Mouse (Mus musculus) cortical plate, adult 2 months (tissue): ENCODE results near the gene Uox. TPM values are rescaled to one million over a fixed set of nuclear protein-coding genes. Genes with fewer than 3 reads are reported as not detected.

Experiments used
- H3K27ac ChIP-seq: fragments of 200-500 bp; 2 replicates; pipeline ENCODE4 v1.5.1; 2012; ENCODE audit warnings: low read length, control low read depth, inconsistent platforms; ENCODE audit not compliant: insufficient read depth
- H3K4me1 ChIP-seq: fragments of 200-500 bp; 2 replicates; pipeline ENCODE4 v1.6.1; 2011; ENCODE audit warnings: low read length; ENCODE audit not compliant: control insufficient read depth, insufficient read depth
- H3K4me3 ChIP-seq: fragments of 200-500 bp; 2 replicates; pipeline ENCODE4 v1.5.1; 2011; ENCODE audit warnings: mild to moderate bottlenecking, low read length, control low read depth; ENCODE audit not compliant: insufficient read depth
- CTCF ChIP-seq: fragments of 200-500 bp; IDR thresholded peaks from 2 replicates; pipeline ENCODE4 v1.5.1; 2011; ENCODE audit warnings: mild to moderate bottlenecking, control low read depth, low read length; ENCODE audit not compliant: insufficient read depth; ENCODE audit errors: extremely low read depth
- POLR2A ChIP-seq: fragments of 200-500 bp; IDR thresholded peaks from 2 replicates; pipeline ENCODE4 v1.6.1; 2011; ENCODE audit warnings: mild to moderate bottlenecking, low read length, control low read depth; ENCODE audit not compliant: insufficient read depth; ENCODE audit errors: extremely low read depth
- polyA plus RNA-seq: library from polyadenylated mRNA; depleted of rRNA; stranded (reverse); fragments of >200 nt; gene quantifications from 2 replicates; pipeline ENCODE4 v1.2.3, GENCODE M21; 2012

The Uox gene
- polyA plus RNA-seq, 1 experiment: 0.75 TPM

DNA sequence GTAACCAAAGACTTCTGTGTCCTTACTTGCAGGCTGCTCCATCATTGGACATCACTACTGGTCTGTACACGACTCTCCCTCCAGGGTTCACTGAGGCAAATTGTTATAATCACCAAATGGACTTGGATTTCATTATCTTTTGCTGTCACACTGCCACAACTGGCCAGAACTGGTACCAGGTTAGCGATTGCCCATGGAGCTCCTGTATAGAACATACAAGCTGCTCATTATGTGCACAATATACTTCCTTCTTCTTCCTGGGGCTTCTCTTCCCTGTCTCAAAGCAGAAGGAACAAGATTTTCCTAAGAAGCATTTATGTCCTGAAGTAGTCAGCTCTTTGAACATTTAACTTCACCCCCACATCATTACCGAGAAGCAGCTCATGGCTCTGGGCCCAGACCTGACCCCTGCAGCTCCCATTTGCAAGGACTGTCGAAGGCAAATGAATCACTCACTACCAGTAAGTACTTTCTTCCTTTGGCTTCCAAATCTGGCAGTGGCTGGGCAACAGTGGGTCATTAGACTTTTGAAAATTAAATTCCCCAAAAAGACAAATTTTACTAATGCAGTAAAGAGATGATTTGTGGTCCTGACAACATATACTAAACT lies 71.7 kb downstream of the Uox start:
- no peak overlapping the region for H3K4me3 ChIP-seq
- TF ChIP-seq CTCF: no peak
- TF ChIP-seq POLR2A: no peak
- no peaks in the 10 kb centered on the region for H3K4me1 ChIP-seq
- H3K27ac ChIP-seq: no peak overlapping the region

DNA sequence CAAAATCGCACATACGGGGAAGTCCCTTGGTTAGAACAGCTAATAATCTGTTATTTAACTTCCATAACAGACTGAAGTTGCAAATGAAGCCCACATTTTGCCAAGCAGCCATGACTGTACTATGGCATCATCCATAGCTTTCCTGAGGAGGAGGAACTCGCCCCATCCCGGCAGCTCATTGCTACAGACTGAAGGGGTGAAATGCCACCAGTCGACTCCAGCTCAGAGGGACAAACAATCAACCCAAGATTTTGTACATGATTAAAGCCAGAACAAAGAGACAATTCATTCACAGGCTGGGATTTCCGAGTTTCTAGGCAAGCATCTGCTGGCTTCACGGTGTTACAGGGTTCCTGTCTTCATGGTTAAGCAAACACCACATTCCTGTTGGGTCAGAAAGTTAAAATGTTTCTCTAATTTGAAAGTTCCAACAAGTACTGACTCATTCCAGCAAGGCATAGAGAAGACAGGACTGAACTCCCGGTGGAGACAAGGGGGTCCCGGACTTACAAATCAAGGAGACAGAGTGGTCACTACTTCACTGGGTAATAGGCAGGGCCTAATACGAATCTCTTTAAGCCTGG lies 79.2 kb downstream of the Uox start:
- Histone ChIP-seq H3K4me1 (no peaks in the 10 kb centered on the region), H3K4me3 (no peak overlapping the region), H3K27ac (no peak overlapping the region)
- no peak for TF ChIP-seq POLR2A

DNA sequence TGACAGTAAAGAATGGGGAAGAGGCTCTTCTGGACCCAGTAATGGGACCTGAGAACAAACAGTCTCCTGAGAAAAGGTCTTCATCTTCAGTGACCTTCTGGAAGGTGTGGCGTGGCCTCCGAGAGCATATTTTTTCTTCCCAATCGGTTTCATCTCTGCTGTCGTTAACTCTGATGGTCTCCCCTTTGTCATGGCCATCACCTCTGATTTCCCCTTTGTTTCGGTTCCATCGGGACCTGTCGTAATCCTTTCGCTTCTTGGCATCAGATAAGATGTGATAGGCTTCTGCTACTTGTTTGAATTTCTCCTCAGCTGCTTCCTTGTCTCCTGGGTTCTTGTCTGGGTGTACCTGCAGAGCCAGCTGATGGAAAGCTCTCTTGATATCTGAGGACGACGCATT lies 80.5 kb downstream of the Uox start:
- no peaks in the 10 kb centered on the region for H3K4me1 ChIP-seq
- no peak overlapping the region for H3K27ac ChIP-seq
- H3K4me3 ChIP-seq: no peak overlapping the region
- TF ChIP-seq CTCF: no peak
- TF ChIP-seq POLR2A: no peak

DNA sequence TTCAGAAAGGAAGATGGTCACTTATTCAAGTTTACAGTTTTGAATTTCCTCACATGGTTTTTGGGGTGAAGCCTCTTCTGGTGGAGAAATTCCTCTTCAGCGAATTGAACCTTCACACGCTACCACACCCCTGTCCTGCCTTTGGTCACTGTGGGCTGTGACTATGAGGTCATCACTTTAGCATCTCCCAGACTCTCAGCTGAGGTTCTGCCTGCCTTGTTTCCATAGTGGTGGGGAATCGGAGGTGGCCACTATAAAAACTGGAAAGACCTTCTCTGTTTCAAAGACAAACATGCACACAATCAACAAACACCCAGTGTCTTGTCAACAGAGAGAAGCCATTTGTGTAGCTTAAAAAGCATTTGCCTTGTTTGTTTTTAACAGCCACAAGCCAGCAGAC lies 81.0 kb downstream of the Uox start, which contains the start of gene 4930503B20Rik:
TSS of gene 4930503B20Rik (minus strand) at position 101 of the 400 bp plus-strand sequence.
- TF ChIP-seq POLR2A (no peak), CTCF (no peak)
- no peak within 1 kb of the TSS for H3K4me3 ChIP-seq
- H3K4me1 ChIP-seq: no peaks in the 10 kb centered on the region
- H3K27ac ChIP-seq: no peak within 1 kb of the TSS

DNA sequence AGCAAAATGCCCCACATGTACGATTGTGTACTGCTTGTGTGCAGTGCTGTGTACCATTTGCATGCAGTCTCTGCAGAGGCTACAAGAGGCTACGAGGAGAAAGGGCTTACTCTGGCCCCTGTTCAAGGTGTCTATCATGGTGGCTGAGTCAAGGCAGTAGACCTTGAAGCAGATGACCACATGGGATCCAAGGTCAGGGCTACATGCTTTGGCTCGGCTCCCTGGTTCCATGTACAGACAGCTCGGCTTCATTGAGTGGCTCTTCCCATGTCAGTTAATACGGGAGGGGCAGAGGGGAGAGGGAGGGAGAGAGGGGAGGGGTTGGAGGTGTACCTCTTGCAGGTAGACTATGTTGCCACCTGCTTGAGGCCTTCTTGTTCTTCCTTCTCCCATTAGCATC lies 82.2 kb downstream of the Uox start:
- H3K27ac ChIP-seq: no peak overlapping the region
- TF ChIP-seq CTCF (no peak), POLR2A (no peak)
- H3K4me1 ChIP-seq: no peaks in the 10 kb centered on the region; the same call in 1 of the 2 replicates
- no peak overlapping the region for H3K4me3 ChIP-seq

DNA sequence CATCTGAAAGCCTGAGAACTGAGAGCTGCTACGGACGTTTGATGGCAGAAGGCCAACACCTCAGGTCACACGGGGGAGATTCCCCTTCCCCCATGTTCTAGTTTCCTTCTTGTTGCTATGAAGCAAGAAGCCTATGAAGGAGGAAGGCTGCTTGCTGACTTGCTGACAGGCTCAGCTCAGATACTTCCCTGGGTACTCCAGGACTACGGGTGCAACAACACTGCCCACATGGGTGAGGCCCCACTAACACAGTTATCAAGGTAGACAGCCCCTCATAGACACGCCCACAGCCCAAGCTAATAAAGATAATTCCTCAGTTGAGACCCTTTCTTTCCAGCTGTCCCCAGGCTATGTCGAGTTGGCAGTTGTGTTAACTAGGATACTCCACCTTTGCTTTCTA lies 83.5 kb downstream of the Uox start:
- Histone ChIP-seq H3K4me1 (no peaks in the 10 kb centered on the region; the same call in 1 of the 2 replicates), H3K27ac (no peak overlapping the region), H3K4me3 (no peak overlapping the region)
- TF ChIP-seq POLR2A (no peak), CTCF (no peak)

DNA sequence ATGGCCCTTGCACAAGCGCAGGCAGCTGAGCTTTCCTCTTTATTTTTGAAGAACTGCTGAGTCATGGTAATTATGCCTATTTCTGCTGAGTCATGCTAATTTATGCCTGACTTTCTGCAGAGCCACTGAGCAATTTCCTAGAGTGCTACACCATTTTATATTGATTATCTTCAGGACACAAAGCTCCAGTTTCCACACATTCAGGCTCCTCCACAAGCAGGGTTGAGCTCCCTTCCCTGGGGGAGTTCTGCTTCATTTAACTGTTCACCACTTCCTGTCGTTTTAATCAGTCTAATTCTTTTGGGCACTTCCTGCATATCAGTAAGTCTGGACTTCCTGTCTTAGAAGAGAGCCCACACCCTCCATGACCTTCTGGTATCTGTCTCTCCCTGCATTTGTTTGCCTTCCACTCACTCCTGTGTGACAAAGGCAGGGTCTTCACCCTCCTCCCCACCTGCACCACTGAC lies 84.9 kb downstream of the Uox start:
- no peak overlapping the region for H3K27ac ChIP-seq
- TF ChIP-seq CTCF (no peak), POLR2A (no peak)
- H3K4me3 ChIP-seq: no peak overlapping the region
- H3K4me1 ChIP-seq: no peaks in the 10 kb centered on the region; the same call in 1 of the 2 replicates

DNA sequence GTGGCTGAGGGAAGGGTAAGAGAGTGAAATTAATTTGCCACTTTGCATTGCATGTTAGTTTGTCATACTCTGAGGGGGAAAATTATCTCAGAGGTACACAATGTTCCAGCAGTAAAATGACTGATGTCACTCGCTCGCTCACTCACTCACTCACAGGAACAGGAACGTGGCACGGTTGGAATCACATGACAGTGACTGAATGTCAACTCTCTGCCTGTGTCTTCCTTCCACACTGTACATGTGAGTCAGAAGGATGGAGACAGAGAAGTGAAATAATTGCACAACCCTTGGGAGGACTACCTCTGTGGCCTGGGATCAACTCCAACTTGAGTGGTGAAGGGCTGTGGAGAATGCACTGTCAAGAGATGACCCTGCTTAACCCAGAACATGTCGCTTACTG lies 87.2 kb downstream of the Uox start:
- H3K4me1 ChIP-seq: no peaks in the 10 kb centered on the region; the same call in 1 of the 2 replicates
- H3K4me3 ChIP-seq: no peak overlapping the region
- TF ChIP-seq POLR2A (no peak), CTCF (no peak)
- H3K27ac ChIP-seq: no peak overlapping the region

DNA sequence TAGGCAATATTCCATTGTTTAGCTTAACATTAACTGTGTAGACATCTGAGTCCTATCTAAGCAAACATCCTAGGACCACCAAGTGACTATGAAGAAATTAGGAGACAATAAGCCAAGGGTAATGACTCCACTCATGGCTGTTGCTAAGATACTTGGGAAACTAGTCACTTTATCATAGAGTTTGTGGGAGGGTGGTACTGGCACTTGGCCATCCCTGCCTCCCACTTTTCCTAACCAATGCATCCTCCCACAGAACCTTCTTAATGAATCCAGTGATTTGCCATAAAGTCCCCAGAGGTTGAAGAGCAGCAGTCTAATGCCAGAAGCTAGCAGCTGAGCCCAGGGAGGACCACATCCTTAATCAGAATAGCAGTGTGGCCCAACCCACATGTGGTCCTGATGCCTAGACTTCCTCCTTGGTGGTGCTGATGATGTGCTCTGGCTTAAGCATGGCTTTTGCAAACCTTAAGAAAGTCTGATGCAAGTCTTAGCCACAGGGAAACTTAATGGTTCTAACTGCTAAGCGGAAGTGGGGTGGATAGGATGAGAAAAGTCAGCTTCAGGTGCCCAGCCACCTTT lies 87.9 kb downstream of the Uox start:
- no peak overlapping the region for H3K27ac ChIP-seq
- H3K4me3 ChIP-seq: no peak overlapping the region
- TF ChIP-seq CTCF (no peak), POLR2A (no peak)
- no peaks in the 10 kb centered on the region; the same call in 1 of the 2 replicates for H3K4me1 ChIP-seq

DNA sequence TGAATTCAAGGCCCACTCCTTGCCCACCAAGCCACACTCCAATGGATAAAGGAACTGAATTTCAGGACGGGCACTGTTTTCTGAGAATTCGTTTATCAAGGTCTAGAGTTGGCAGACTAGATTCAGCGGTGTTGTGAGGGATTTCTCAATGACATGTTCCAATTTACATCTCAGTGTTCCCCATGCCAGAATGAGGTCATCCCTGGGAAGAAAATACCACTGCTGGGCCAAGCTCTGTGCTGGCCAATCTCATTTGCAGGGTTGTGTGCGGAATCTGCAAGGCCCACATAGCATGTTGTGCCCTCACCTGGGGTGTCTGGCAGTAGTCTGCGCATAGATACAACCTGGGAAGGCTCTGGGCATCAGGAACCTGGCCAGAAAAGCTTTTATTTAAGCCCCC lies 89.1 kb downstream of the Uox start:
- TF ChIP-seq CTCF (no peak), POLR2A (no peak)
- Histone ChIP-seq H3K27ac (no peak overlapping the region), H3K4me3 (no peak overlapping the region), H3K4me1 (no peaks in the 10 kb centered on the region; the same call in 1 of the 2 replicates)
